Mouse (Mus musculus): ENCODE results near the gene Hist2h3c2.
"Not testable (repeated sequence)": the region's sequence is repeated elsewhere in the genome, so short reads cannot be mapped to it uniquely, and the experiment has no call there.

Hist2h3c2 gene

DNA sequence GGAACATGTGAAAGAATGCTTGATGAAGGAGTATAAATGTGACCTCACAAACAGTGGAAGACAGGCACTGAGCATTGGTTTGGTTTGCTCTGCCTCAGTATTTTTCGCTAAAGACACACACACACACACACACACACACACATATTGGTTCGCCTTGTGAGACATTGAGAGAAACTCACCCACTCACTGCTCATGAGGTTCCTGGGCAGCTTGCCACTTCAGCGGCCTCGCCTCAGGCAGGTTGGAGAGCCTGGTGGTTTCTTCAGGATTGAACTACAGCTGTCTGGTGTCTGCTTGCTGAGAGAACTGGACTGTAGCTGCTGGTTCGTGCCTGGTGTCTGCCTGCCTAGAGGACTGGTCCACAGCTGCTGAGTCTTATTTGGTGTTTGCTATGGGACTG lies 21.3 kb upstream of the Hist2h3c2 start:
- no peak for DNase-seq

DNA sequence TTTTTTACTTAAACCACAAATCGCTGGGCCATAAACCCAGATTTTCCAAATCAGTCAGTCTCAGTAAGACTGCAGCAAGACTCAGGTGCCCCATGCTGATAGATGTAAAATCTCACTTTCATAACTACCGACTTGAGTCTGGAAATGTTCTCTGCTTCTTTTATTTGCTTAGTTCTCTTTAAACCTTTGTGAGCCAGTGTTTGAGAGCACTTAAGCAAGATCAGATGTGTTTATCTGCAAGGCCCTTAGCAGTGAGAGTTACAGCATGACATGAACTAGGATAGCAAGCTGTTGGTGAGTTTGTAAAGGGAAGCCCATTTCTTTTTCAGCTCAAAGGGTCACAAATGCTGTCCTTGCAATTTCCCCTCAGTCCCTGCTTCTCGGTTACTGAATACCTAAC lies 18.3 kb upstream of the Hist2h3c2 start:
- DNase-seq = no peak

- no peak for DNase-seq
Measured at GRCm38 (mm10) chr3:96255926-96256593, 17.1 kb upstream of the Hist2h3c2 start.

- DNase-seq = no peak
Measured at GRCm38 (mm10) chr3:96254683-96255355, 15.9 kb upstream of the Hist2h3c2 start.

- no peak for DNase-seq
Measured at GRCm38 (mm10) chr3:96251787-96252186, 12.9 kb upstream of the Hist2h3c2 start.

DNA sequence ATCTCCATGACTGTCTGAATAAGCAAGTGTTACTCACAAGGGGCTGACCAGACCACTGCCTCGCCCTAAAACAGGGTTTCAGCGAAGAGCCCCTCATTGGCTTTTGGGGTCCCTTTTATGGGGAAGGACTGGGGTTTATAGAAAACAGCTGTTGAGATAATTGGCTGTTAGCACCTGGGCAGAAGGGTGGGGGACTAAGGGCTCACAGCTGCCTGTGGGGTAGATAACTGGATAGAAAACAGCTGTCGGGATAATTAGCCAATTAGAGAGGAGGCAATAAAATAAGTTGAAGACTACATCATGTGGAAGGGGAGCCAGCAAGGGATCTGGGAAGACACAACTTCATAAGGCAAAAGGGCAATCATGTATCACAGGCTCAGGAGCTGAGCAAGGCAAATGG lies 12.0 kb upstream of the Hist2h3c2 start:
- DNase-seq = no peak

DNA sequence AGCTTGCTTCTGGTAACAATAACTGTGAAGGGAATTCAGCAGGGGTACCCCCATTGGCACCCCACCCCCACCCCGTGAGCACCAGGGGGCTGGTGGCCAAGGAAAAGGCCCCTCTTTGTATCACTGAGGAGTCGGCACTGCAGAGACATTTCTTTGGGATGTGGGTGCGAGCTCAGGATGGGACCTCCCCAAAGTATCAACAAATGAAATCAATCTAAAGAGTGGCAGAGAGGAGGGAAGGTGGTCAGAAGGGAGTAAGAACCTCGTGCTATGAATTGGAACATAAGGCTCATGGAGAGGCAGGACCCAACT lies 10.1 kb upstream of the Hist2h3c2 start:
- no peak for DNase-seq

DNA sequence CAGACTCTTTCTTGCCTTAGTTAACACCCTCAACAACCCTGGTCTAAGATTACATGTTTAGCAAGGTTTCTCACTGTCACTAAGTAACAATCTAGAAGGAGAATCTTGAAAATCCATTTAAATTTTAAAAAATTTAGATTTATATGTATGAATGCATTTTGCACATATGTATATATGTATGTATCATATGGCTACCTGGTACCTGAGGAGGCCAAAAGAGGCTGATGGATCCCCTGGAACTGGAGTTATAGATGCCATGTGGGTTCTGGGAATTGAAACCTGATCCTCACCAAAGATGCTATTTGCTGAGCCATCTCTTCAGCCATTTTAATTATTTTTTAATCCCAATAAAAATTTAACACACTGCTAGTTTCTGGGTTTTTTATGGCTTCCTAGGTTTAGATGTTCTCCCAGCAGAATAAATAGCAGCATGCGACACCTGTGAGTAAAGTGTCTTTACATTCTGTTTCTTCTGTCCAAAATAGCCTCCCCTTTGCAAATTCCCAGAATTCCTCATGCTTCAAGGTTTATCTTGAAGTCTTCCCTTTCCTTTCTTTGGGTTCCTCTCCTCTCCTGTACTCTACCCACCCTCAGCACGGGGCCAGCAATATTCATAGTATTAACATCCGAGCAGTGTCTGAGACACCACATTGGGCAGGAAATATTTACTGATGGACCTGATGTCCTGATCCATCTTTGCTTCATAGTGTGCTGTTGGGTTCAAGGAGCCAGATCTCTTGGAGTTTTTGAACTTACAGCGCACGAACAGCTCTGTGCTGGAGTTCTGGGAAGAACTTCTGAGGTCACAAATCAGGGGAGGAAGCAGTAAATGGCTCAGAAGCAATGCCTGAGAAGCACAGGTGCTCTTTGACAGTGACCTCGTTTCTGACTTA lies 9.5 kb upstream of the Hist2h3c2 start:
- DNase-seq = no peak

GRCm38 (mm10) chr3:96247356-96248140 lies 8.6 kb upstream of the Hist2h3c2 start:
- DNase-seq = no peak

GRCm38 (mm10) chr3:96246427-96246856 lies 7.5 kb upstream of the Hist2h3c2 start, which contains the start of gene Hist2h3c1:
Hist2h3c1 (plus strand) TSS chr3:96246685.
- DNase-seq = not testable (repeated sequence)

DNA sequence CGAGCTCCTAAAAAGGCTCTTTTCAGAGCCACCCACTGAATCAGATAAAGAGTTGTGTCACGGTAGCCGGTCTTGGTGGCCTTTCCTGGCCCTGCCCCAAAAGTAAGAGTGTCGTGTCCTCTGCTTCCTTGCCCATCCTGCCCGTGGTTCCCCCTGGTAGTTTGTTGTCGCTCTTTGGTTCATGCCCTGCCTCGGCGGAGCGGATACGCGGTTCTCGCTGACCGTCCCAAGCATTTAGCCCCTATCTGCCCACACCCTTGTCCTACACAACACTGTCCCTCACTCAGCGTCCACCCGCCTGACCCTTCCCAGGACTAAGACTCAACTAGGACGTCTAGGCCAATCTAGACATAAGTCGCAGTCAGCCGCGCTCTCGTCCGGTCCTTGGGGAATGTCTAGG lies 7.1 kb upstream of the Hist2h3c2 start:
- not testable (repeated sequence) for DNase-seq

- peak; percentile 88 for DNase-seq
Measured at GRCm38 (mm10) chr3:96245003-96245886, 6.3 kb upstream of the Hist2h3c2 start, which contains the start of gene Hist2h2aa1. Hist2h2aa1 (plus strand) TSS chr3:96245497.

- DNase-seq = no peak
Measured at GRCm38 (mm10) chr3:96243921-96244572, 5.1 kb upstream of the Hist2h3c2 start.

- DNase-seq = no peak
Measured at GRCm38 (mm10) chr3:96240799-96241197, 1.9 kb upstream of the Hist2h3c2 start.

DNA sequence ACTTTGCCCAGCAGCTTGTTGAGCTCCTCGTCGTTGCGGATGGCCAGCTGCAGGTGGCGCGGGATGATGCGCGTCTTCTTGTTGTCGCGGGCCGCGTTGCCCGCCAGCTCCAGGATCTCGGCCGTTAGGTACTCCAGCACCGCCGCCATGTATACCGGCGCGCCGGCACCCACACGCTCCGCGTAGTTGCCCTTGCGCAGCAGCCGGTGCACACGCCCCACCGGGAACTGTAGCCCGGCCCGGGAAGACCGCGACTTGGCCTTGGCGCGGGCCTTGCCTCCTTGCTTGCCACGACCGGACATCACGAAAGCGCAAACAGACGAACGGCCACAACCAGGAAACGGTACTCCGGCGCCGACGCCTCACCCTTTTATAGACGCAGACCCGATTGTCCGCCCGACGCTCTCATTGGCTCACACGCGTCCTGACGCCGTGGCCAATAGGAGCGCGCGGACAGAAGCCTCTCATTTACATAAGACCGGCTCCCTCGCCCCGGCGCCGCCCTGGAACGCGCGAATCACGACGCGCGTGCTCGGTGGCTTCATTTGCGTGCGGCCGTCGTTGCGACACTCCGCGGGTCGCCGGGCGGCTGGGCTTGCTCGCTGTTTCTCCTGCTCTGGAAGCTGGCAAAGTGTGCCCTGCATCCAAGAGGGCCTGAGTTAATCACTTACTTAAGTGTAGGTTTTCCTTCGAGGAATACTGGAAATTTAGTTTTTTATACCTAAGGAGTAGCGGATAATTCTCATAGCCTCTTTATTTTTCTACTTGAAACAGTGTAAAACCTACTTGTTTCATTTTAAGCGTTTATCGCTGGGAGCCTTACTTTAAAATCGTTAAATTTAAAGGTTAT lies 1.2 kb upstream of the Hist2h3c2 start, which contains the start of gene Hist2h2aa2:
Gene Hist2h2aa2, minus strand, starts transcription at position 328 of the 850 bp plus-strand sequence.
- DNase-seq = peak; percentile 97

GRCm38 (mm10) chr3:96237904-96238511 lies 919 bp downstream of the Hist2h3c2 start:
- DNase-seq = no peak

- DNase-seq = no peak
Measured at GRCm38 (mm10) chr3:96237335-96237903, 1.5 kb downstream of the Hist2h3c2 start.

- no peak for DNase-seq
Measured at GRCm38 (mm10) chr3:96236834-96237334, 2.0 kb downstream of the Hist2h3c2 start.

GRCm38 (mm10) chr3:96235836-96236235 lies 3.1 kb downstream of the Hist2h3c2 start:
- no peak for DNase-seq
